Mouse (Mus musculus): ENCODE measurements around the gene Oxsm.

DNA sequence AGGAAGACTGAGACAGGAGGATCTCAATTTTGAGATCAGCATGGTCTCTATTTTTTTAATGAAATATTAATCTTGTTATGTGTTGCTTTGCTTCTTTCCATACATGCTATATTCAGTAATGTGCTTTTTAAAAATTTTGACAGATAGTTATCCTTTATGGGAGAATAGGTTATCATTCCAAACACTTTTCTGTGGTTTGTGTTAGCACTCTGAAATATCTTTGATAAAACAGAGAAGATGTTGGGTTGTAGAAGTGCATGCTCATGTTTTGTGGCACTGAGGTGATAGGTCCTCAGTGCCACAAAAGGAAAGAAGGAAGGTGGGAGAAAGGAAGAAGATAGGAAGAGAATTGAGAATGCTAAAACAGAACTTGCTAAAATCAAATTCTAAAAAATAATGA, 43.4 kb upstream of the Oxsm start:
- no peak for TF ChIP-seq CTCF (IDR thresholded peaks at IDR 0.05; ENCODE audit: extremely low read depth, insufficient read depth, insufficient read length, insufficient replicate concordance)
- TF ChIP-seq POLR2A (IDR thresholded peaks at IDR 0.05; ENCODE audit: low read depth, low read length), result no peak
